Mouse (Mus musculus) retina, embryonic 14.5 days (tissue): ENCODE measurements around the gene Zranb1.

Experiments used
- DNase-seq: peaks from one replicate; pipeline ENCODE4 v3.0.0-alpha.2; 2015; ENCODE audit warnings: low spot score

The Zranb1 gene

GRCm38 (mm10) chr7:133002271-133002670 lies 71.3 kb downstream of the Zranb1 start:
- no peak for DNase-seq

DNA sequence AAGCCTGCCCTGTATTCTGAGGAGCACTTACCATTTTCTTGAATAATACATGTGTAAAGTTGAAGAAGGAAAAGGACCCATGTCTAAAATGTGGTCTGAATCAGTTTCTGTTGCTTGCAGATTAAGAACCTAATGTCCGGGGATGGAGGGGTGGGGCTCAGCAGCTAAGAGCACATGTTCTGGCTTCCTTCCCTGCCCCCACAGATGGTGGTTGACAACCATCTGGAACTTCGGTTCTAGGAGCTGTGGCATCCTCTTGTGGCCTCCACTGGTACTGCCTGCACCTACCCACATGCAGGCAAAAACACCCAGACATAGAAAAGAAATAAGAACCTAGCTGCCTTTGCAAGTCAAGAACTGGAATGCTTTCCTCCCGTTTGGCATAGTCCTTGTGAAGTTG lies 72.5 kb downstream of the Zranb1 start:
- DNase-seq: peak; percentile 73

DNA sequence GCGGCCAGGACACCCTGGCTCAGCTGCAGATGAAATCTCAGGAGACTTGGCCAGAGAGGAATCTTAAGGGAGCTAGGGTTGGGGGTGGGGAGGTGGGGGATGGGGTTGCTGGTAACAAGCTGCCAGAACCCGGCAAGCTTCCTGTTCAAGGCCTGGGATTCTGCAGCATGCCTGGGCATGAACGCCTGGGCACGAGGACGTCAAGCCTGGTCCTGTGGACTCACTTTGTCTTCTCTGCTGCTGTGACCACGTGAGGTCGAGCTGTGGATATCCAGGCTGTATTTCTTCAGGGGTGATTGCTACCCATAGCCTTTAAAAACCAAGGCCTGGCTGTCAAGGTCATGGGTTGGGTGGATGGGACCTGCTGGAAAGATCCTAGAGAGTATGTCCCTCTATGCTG lies 74.8 kb downstream of the Zranb1 start:
- no peak for DNase-seq

DNA sequence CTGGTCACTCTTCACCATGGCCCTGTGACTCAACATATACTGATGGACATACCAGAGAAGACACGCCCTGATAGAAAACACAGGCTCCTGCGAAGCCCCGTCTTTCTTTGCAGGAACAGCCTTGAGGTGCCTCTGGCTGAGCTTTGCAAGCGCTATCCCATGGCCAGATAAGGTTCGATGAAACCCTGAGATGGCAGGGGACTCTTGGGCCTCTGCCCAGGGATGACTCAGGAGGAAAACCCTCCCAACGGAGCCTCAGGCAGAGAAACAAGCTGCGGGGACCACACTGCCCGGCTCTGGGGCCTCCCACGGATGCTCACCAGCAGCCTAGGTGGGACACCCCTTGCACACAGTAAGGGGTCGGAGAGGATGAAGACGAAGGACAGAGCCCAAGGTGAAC lies 76.4 kb downstream of the Zranb1 start:
- no peak for DNase-seq

- DNase-seq: no peak
These were observed 77.7 kb downstream of the Zranb1 start for GRCm38 (mm10) chr7:133008663-133009062.

DNA sequence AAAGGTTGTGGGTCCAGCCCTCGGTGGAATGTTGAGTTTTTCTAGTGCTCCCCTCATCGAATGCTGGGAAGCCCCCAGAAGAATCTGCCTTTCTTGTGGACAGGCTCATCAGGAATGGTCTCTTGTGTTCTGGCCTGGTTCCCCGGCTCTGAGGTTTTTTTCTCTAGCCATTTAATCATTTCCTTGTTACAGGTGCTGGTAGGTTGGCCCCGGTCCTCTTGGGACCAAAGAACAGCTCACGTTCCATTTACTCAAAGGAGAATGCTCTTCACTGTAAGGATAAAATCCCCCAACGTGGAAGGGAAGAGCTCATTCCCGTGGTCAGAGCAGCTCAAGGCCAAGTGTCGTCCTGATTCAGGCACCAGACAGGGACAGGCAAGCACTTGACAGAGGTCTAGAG lies 78.7 kb downstream of the Zranb1 start:
- DNase-seq: no peak

DNA sequence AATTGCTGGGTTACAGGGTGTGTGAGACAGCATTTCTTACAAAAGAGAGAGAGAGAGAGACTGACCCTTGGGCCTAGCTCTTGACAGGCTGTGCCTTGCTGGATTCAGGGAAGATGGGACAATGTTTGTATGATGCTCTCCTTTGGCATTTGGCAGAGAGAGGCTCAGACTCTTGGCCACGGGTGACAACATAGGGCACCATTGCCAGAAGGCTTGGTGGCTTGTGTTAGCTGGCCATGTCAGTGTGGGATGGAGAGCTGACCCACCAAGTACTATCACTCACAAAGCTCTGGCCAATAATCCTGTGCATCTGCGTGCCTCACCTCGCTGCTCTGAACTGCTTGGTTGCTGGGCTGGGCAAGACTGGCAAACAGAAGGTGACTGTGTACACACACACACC lies 79.5 kb downstream of the Zranb1 start:
- no peak for DNase-seq

DNA sequence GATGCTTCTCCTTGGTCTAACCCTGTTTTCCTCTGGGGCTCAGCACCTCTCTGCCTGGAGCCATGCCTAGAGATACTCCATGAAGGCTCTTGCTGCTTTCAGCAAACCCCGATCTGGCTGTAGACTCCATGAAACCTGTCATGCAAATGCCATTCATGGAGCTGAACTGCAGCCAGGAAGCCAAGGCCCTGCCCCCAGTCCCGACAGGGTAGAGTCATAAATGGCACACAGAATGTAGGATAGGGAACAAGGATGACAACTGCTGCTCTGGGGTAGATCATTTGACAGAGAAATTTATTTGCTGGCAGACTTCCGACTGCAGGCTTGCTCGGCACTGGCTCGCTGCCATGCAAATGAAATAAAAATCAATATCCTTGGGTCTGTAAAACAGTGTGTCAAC lies 80.2 kb downstream of the Zranb1 start:
- no peak for DNase-seq

- DNase-seq: peak; percentile 66
These were observed 80.7 kb downstream of the Zranb1 start for GRCm38 (mm10) chr7:133011611-133012010.

DNA sequence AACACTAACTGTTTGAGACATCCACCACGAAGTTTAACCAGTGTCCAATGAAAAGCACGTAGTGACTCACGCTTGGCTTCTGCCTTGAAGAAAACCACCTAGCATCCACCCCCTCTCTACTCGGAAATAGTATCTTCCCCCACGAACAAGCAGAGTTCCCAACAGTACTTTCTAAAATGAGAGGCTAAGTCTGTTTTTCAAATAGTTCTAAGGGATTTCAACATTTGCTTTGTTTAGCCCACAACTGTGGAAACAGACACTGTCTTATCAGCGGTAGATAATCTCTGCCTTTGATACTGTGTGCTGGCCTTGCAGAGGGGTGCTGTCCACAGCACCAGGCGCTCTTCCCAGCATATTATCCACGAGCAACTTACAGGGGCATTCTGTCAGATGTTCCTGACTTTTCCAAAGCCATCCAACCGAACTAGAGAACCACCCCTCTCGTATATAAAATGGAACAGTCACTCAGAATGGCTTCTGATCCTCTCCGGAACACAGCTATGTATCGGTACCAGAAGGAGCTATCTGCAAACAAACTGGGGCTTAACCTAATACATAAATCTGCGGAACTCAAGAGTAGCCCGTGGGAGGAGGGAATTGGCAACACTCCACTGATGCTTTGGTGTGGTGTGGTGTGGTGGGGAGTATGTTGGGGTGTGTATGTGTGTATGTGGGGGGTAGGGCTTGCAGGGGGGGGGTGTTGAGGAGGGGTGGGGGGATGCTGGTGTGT lies 81.9 kb downstream of the Zranb1 start:
- DNase-seq: no peak

DNA sequence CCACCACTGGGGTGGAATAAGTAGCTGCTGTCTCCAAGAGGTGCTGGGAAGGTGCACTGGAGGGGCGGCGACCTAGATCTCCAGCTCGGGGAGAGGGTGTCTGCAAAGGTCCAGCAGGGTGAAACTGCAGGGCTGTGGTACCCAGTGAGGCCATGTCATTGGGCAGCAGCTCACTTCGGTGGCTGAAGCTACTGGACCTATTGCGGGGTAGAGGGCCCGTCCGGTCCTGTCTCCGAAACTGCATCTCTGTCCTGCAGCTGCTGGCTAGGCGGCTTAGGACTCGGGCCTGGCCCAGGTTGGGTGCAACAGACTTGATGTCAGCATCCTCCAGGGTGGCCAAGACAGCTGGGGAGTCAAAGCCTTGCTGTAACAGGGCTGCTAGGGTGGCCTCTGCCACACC lies 83.0 kb downstream of the Zranb1 start:
- DNase-seq: no peak

DNA sequence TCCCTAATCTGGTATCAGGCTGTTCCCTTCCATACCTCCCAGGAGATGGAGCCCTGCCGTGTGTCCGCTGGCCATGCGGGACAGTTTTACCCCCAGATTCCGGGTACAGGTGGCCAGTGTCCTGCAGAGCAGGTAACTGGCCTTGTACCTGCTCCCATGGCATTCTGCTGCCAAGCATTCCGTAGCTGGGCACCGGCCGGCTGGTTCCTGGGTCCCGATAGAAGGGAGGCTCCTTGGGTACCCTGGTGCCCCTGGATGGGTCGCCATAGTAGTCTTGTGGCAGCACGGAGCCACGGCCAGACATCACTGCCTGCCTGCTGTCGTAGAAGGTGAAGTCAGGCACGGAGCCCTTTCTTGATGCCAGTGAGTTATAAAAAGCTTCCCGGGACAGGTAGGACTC lies 83.7 kb downstream of the Zranb1 start:
- no peak for DNase-seq

GRCm38 (mm10) chr7:133015416-133016070 lies 84.6 kb downstream of the Zranb1 start:
- peak; percentile 40 for DNase-seq

GRCm38 (mm10) chr7:133018961-133019360 lies 88.0 kb downstream of the Zranb1 start:
- no peak for DNase-seq

DNA sequence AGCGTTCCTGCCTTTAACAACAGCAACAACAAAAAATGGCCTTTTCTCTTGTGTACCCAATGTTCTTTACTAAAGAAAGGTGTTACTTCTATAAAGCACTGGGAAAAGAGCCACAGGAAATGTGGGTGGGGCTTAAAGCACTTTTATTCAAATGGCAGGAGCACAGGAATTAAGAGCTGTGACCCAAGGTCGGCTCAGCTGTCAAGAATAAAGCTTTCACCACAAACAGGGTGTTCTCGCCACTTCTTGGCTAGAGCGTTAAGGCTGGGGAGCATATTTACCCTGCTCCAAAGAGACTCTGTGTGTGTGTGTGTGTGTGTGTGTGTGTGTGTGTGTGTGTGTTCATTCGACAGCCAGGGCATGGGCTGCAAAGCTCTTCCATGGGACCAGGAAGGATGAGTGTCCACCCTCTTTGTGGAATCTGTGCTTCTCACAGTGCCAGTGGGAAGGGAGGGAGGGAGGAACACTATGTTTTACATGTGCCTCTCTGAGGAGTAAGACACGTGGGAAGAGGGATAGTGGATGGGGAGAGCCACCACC lies 88.6 kb downstream of the Zranb1 start:
- no peak for DNase-seq

GRCm38 (mm10) chr7:133024694-133025093 lies 93.8 kb downstream of the Zranb1 start:
- DNase-seq: no peak

GRCm38 (mm10) chr7:133027930-133028329 lies 97.0 kb downstream of the Zranb1 start:
- no peak for DNase-seq

- DNase-seq: no peak
These were observed 98.1 kb downstream of the Zranb1 start for GRCm38 (mm10) chr7:133029004-133029403.

DNA sequence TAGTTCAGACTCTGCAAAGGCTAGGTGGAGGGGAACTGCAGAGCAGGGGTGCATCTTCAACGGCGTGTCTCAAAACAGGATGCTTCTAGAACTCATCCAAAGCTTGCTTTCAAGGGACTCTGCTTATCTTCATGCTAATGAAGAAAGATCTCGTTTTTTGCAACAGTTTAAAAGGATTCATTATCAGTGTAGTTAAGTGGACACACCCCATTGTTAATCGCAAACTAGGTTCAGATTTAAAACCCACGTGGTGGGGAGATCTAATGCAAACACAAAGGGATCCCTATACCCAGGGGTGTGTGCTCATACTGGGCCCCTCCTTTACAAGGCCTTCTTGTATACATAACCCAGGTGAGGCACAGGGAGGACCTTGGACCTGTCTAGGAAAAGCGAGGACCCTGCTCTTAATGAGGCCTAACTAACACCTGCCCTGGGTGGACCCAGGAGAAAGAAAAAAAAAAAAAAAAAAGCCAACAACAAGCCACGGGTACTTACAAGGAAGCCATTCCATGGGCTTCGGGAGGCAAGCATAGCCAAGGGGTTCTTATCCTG lies 98.6 kb downstream of the Zranb1 start:
- no peak for DNase-seq

GRCm38 (mm10) chr7:133032589-133033203 lies 101.8 kb downstream of the Zranb1 start:
- DNase-seq: peak; percentile 85

- DNase-seq: no peak
These were observed 105.0 kb downstream of the Zranb1 start for GRCm38 (mm10) chr7:133035901-133036300.
